Mouse (Mus musculus): Measurements from ENCODE around the gene Spta1. TPM values are rescaled to one million over a fixed set of nuclear protein-coding genes. Genes with fewer than 3 reads are reported as not detected.

The Spta1 gene
- polyA plus RNA-seq, 1 experiment from 2014 or later = 2.4 TPM

- no peaks in the 10 kb centered on the region for H3K36me3 ChIP-seq (replicated peaks; ENCODE audit: control insufficient read depth, insufficient read depth, low read depth, low read length)
- no peak overlapping the region for H3K27ac ChIP-seq (replicated peaks; ENCODE audit: low read depth, low read length)
- no peak overlapping the region for H3K4me2 ChIP-seq (ENCODE audit: low read depth, low read length)
- DNase-seq (ENCODE audit: low spot score) (no peak), ATAC-seq (replicated peaks; ENCODE audit: insufficient number of reproducible peaks, low FRiP score, low TSS enrichment, low read depth) (no peak)
- no peaks in the 10 kb centered on the region for H3K4me1 ChIP-seq (ENCODE audit: control insufficient read depth, insufficient read depth, low read length)
- no peak overlapping the region for H3K9ac ChIP-seq (replicated peaks; ENCODE audit: low read length)
- no peaks in the 10 kb centered on the region for H3K27me3 ChIP-seq (ENCODE audit: control insufficient read depth, insufficient read depth, low read length)
- H3K9me3 ChIP-seq (replicated peaks; ENCODE audit: control insufficient read depth, low read length) = no peaks in the 10 kb centered on the region
- no peak overlapping the region for H3K4me3 ChIP-seq (ENCODE audit: low read depth, low read length)
- 85% methylated on average over 4 of the region's 4 CpGs for WGBS
Observed at GRCm38 (mm10) chr1:174269162-174269561, 96.6 kb downstream of the Spta1 start.

GRCm38 (mm10) chr1:174270643-174271042, 98.1 kb downstream of the Spta1 start:
- WGBS = 77% methylated on average over 3 of the region's 3 CpGs
- Histone ChIP-seq H3K9ac (replicated peaks; ENCODE audit: low read length) (no peak overlapping the region), H3K4me1 (ENCODE audit: control insufficient read depth, insufficient read depth, low read length) (no peaks in the 10 kb centered on the region), H3K4me3 (ENCODE audit: low read depth, low read length) (no peak overlapping the region), H3K4me2 (ENCODE audit: low read depth, low read length) (no peak overlapping the region), H3K27ac (replicated peaks; ENCODE audit: low read depth, low read length) (no peak overlapping the region), H3K27me3 (ENCODE audit: control insufficient read depth, insufficient read depth, low read length) (no peaks in the 10 kb centered on the region), H3K36me3 (replicated peaks; ENCODE audit: control insufficient read depth, insufficient read depth, low read depth, low read length) (no peaks in the 10 kb centered on the region), H3K9me3 (replicated peaks; ENCODE audit: control insufficient read depth, low read length) (no peaks in the 10 kb centered on the region)
- no peak for DNase-seq (ENCODE audit: low spot score)
- no peak for ATAC-seq (replicated peaks; ENCODE audit: insufficient number of reproducible peaks, low FRiP score, low TSS enrichment, low read depth)

Other genes starting within 250 kb of the Spta1 start
- 0.49 and 0.75 TPM in 2 replicates for gene Mndal, start 230.3 kb upstream of the Spta1 start, polyA plus RNA-seq (2014; fragmentation: Nextera tagmentation; extraction: Ambion mirVana)
- 0.17 and 0.38 TPM in 2 replicates for gene Ifi203, start 230.1 kb upstream of the Spta1 start, polyA plus RNA-seq (2014; fragmentation: Nextera tagmentation; extraction: Ambion mirVana)
- 0.20 and 0.36 TPM in 2 replicates for gene Ifi202b, start 190.0 kb upstream of the Spta1 start, polyA plus RNA-seq (2014; fragmentation: Nextera tagmentation; extraction: Ambion mirVana)
- gene Ifi205, start 141.0 kb upstream of the Spta1 start, polyA plus RNA-seq (2014; fragmentation: Nextera tagmentation; extraction: Ambion mirVana) = not detected in 2 replicates
- not detected in 2 replicates for gene Olfr433, start 132.1 kb upstream of the Spta1 start, polyA plus RNA-seq (2014; fragmentation: Nextera tagmentation; extraction: Ambion mirVana)
- gene Olfr432, start 123.6 kb upstream of the Spta1 start, polyA plus RNA-seq (2014; fragmentation: Nextera tagmentation; extraction: Ambion mirVana) = not detected in 2 replicates
- 0.07 TPM in 1 of 2 replicates, not detected in the other for gene Olfr430, start 106.2 kb upstream of the Spta1 start, polyA plus RNA-seq (2014; fragmentation: Nextera tagmentation; extraction: Ambion mirVana)
- not detected in 2 replicates for gene Olfr429, start 88.4 kb upstream of the Spta1 start, polyA plus RNA-seq (2014; fragmentation: Nextera tagmentation; extraction: Ambion mirVana)
- not detected in 2 replicates for gene Olfr427, start 75.9 kb upstream of the Spta1 start, polyA plus RNA-seq (2014; fragmentation: Nextera tagmentation; extraction: Ambion mirVana)
- 0.64 and 0.90 TPM in 2 replicates for gene Olfr231, start 51.6 kb upstream of the Spta1 start, polyA plus RNA-seq (2014; fragmentation: Nextera tagmentation; extraction: Ambion mirVana)
- 0.29 TPM in 1 of 2 replicates, not detected in the other for gene Olfr424, start 41.3 kb upstream of the Spta1 start, polyA plus RNA-seq (2014; fragmentation: Nextera tagmentation; extraction: Ambion mirVana)
- 0.14 and 0.34 TPM in 2 replicates for gene Olfr420, start 17.1 kb upstream of the Spta1 start, polyA plus RNA-seq (2014; fragmentation: Nextera tagmentation; extraction: Ambion mirVana)
- gene Olfr419, start 79.3 kb downstream of the Spta1 start, polyA plus RNA-seq (2014; fragmentation: Nextera tagmentation; extraction: Ambion mirVana) = not detected in 2 replicates
- not detected in 2 replicates for gene Mptx1, start 157.7 kb downstream of the Spta1 start, polyA plus RNA-seq (2014; fragmentation: Nextera tagmentation; extraction: Ambion mirVana)
- gene Olfr417, start 192.3 kb downstream of the Spta1 start, polyA plus RNA-seq (2014; fragmentation: Nextera tagmentation; extraction: Ambion mirVana) = not detected in 2 replicates
- not detected in 2 replicates for gene Olfr248, start 218.3 kb downstream of the Spta1 start, polyA plus RNA-seq (2014; fragmentation: Nextera tagmentation; extraction: Ambion mirVana)